Mouse (Mus musculus): ENCODE data around the gene Gorasp1.

DNA sequence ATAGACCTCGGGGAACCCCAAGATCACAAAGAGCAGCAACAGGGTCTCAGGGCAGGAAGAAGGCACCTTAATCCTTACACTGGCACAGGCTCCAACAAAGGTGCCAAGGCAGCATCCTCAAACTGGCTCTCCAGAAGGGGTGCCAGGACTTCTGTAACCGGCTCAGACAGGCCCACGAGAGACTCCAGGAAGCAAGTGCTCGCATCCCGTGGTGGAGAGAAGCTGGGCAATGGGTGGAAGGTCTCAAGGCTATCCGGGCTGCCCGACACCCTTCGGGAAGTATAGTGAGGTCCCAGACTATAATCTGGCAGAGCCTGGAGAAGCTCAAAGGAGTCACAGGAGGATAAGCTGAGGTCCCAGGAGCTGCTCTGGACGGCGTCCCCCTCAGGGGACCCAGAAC is 34.8 kb upstream of the Gorasp1 start:
- no peak for TF ChIP-seq POLR2A (IDR thresholded peaks at IDR 0.05; ENCODE audit: insufficient read length, low read depth)
- TF ChIP-seq MYOG (IDR thresholded peaks at IDR 0.05; ENCODE audit: control insufficient read depth in 1 of 3, insufficient read depth in 1 of 3, insufficient read length in 2 of 3, low read depth in 2 of 3) = no peak
- no peak for TF ChIP-seq CEBPB (IDR thresholded peaks at IDR 0.05; ENCODE audit: insufficient read depth, poor library complexity, severe bottlenecking)
- no peak for TF ChIP-seq USF1 (IDR thresholded peaks at IDR 0.05; ENCODE audit: low read depth)
- TF ChIP-seq SRF (IDR thresholded peaks at IDR 0.05; ENCODE audit: control insufficient read depth, insufficient read length, low read depth) = no peak
- TF ChIP-seq REST (IDR thresholded peaks at IDR 0.05; ENCODE audit: insufficient read depth, insufficient read length) = no peak
- no peak for TF ChIP-seq E2F4 (IDR thresholded peaks at IDR 0.05; ENCODE audit: insufficient read depth)
- TF ChIP-seq TCF3 (IDR thresholded peaks at IDR 0.05; ENCODE audit: insufficient read length, low read depth) = no peak
- no peak for TF ChIP-seq TCF12 (IDR thresholded peaks at IDR 0.05; ENCODE audit: insufficient read depth, poor library complexity, severe bottlenecking)
- no peak for TF ChIP-seq MYOD1 (IDR thresholded peaks at IDR 0.05; ENCODE audit: control insufficient read depth in 1 of 3, insufficient read length in 2 of 3, low read depth in 2 of 3)
- TF ChIP-seq MAX (IDR thresholded peaks at IDR 0.05; ENCODE audit: low read depth) = no peak
- TF ChIP-seq POLR2AphosphoS2 (IDR thresholded peaks at IDR 0.05; ENCODE audit: insufficient read length, low read depth) = no peak
